Mouse (Mus musculus): Measurements from ENCODE around the gene Itgal. TPM values are rescaled to one million over a fixed set of nuclear protein-coding genes. Genes with fewer than 3 reads are reported as not detected.

The Itgal gene
- polyA plus RNA-seq, 1 experiment from 2014 or later: 1.6 TPM

GRCm38 (mm10) chr7:127270666-127271065 is 25.4 kb upstream of the Itgal start:
- no peaks in the 10 kb centered on the region for H3K27me3 ChIP-seq (ENCODE audit: insufficient read depth, low read length)
- 0 out of 2 replicates have a peak, but pooled peaks cover 3% of the 10 kb centered on the region for H3K4me1 ChIP-seq (ENCODE audit: insufficient read depth)
- H3K4me3 ChIP-seq (ENCODE audit: low read depth, low read length): no peak overlapping the region
- no peak overlapping the region for H3K4me2 ChIP-seq
- ATAC-seq (ENCODE audit: insufficient read depth) (no peak), DNase-seq (no peak)
- 0 out of 2 replicates have a peak, but pooled peaks cover 4% of the 10 kb centered on the region for H3K9me3 ChIP-seq (ENCODE audit: low read depth, low read length)
- no peak overlapping the region for H3K27ac ChIP-seq (ENCODE audit: low read depth)
- H3K9ac ChIP-seq: no peak overlapping the region
- TF ChIP-seq CTCF (IDR thresholded peaks at IDR 0.05; ENCODE audit: low read depth): no peak
- peaks cover 23% of the 10 kb centered on the region; the same call in 1 of the 2 replicates for H3K36me3 ChIP-seq (ENCODE audit: insufficient read depth)
- 89% methylated on average over 5 of the region's 5 CpGs for WGBS

DNA sequence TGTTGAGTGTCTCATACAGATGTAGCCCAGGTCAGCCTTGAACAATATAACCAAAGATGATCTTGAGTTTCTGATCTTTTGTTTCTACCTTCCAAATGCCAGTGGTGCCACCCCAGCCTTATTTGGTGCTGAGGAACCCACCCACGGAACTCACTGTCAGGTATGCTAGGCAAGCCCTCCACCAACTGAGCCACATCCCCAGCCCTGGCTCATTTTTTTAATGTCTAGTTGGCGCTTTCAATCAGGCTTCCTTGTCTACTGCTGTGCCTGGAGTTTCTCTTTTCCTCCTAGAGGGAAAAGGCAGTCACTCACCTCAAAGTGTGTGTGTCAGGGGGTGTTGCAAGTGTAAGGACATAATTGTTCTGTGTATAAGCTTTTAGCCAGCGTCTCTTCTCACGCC is 25.0 kb upstream of the Itgal start:
- Histone ChIP-seq H3K4me3 (ENCODE audit: low read depth, low read length) (no peak overlapping the region), H3K27ac (ENCODE audit: low read depth) (no peak overlapping the region), H3K4me1 (ENCODE audit: insufficient read depth) (0 out of 2 replicates have a peak, but pooled peaks cover 3% of the 10 kb centered on the region), H3K4me2 (no peak overlapping the region), H3K36me3 (ENCODE audit: insufficient read depth) (peaks cover 23% of the 10 kb centered on the region; the same call in 1 of the 2 replicates), H3K27me3 (ENCODE audit: insufficient read depth, low read length) (no peaks in the 10 kb centered on the region), H3K9me3 (ENCODE audit: low read depth, low read length) (0 out of 2 replicates have a peak, but pooled peaks cover 4% of the 10 kb centered on the region), H3K9ac (no peak overlapping the region)
- DNase-seq (no peak), ATAC-seq (ENCODE audit: insufficient read depth) (no peak)
- TF ChIP-seq CTCF (IDR thresholded peaks at IDR 0.05; ENCODE audit: low read depth): no peak
- WGBS: 95% methylated on average over 4 of the region's 4 CpGs

DNA sequence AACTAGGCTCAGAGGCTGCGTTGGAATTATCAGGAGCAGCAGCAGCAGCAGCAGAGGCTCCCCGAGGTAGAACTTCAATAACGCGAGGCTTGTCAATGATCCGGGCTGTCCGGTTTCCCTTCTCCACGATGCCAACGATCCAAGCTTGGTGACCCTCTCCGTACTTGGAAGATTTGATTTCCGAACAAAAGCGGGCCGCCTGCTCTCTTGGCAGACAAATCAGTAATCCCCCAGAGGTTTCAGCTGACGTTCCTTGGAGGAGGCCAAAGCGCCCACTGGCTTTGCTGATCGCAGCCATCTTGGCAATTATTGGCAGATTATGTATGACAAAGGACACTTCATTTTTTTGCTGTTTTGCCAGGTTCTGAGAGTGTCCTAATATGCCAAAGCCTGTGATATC is 23.5 kb upstream of the Itgal start:
- Histone ChIP-seq H3K4me1 (ENCODE audit: insufficient read depth) (0 out of 2 replicates have a peak, but pooled peaks cover 3% of the 10 kb centered on the region), H3K4me3 (ENCODE audit: low read depth, low read length) (peak overlapping the region; percentile 90), H3K27ac (ENCODE audit: low read depth) (no peak overlapping the region), H3K4me2 (peak overlapping the region; percentile 92), H3K27me3 (ENCODE audit: insufficient read depth, low read length) (no peaks in the 10 kb centered on the region), H3K9ac (no peak overlapping the region), H3K9me3 (ENCODE audit: low read depth, low read length) (0 out of 2 replicates have a peak, but pooled peaks cover 4% of the 10 kb centered on the region), H3K36me3 (ENCODE audit: insufficient read depth) (peaks cover 23% of the 10 kb centered on the region; the same call in 1 of the 2 replicates)
- TF ChIP-seq CTCF (IDR thresholded peaks at IDR 0.05; ENCODE audit: low read depth): no peak
- ATAC-seq (ENCODE audit: insufficient read depth): no peak
- 95% methylated on average over 15 of the region's 15 CpGs for WGBS
- DNase-seq: no peak

- peak overlapping the region; percentile 90 for H3K4me3 ChIP-seq (ENCODE audit: low read depth, low read length)
- DNase-seq: peak; percentile 54
- 10% methylated on average over 49 of the region's 50 CpGs for WGBS
Measured at GRCm38 (mm10) chr7:127273118-127273923, 22.7 kb upstream of the Itgal start.

DNA sequence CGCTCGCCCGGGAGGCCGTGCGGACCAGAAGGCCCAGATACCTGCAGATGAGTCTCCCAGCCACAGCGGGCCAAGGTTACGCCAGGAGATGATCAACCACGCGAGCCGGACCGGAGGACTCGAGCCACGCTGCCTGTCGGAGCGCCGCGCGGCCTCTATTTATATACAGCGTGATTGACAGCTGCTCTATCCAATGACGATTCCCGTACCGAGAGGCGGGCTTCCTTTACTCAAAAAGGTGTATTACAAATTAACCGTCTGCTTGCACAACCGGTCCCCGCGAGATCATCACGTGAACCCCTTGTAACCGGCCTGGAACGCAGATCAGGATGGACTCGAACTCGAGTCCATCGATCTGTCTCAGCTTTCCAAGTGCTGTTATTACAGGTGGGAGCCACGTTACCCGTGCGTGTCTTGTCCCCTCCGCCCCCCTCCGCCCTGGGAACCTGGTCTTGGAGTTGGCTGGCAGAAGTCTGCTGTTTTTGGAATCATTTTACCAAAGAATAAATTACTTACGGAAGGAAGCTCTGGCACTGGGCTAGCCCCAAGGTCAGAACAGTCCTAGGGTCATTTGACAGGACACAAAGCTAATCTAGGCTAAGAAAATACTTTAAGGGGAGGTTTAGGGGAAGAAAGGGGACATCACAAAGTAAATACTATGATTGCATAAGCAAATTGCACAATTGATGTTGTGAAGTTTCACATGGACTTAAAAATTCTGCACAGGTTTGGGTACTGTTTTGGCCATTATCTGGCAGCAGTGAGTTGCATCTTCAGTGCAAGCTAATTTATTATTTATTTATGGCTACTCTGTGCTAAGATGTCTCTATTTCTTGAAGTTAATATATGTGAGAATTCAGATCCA is 21.9 kb upstream of the Itgal start, which contains the start of gene Sephs2:
Gene Sephs2, minus strand, starts transcription at position 131 of the 865 bp plus-strand sequence.
- Histone ChIP-seq H3K4me1 (ENCODE audit: insufficient read depth) (0 out of 2 replicates have a peak, but pooled peaks cover 3% of the 10 kb centered on the region), H3K4me2 (peak within 1 kb of the TSS; percentile 92), H3K27ac (ENCODE audit: low read depth) (peak within 1 kb of the TSS; percentile 88), H3K4me3 (ENCODE audit: low read depth, low read length) (peak within 1 kb of the TSS; percentile 90), H3K27me3 (ENCODE audit: insufficient read depth, low read length) (no peaks in the 10 kb centered on the region), H3K36me3 (ENCODE audit: insufficient read depth) (peaks cover 21% of the 10 kb centered on the region; the same call in 1 of the 2 replicates), H3K9me3 (ENCODE audit: low read depth, low read length) (no peaks in the 10 kb centered on the region), H3K9ac (peak within 1 kb of the TSS; percentile 93)
- WGBS: 2% methylated on average over 39 of the region's 39 CpGs
- peak; percentile 99 for DNase-seq
- TF ChIP-seq CTCF (IDR thresholded peaks at IDR 0.05; ENCODE audit: low read depth): no peak
- peak; percentile 92 for ATAC-seq (ENCODE audit: insufficient read depth)

More at GRCm38 (mm10) chr7:127273118-127273923, 22.7 kb upstream of the Itgal start:
- Histone ChIP-seq H3K27ac (ENCODE audit: low read depth) (peak overlapping the region; percentile 88), H3K9ac (peak overlapping the region; percentile 93), H3K4me1 (ENCODE audit: insufficient read depth) (0 out of 2 replicates have a peak, but pooled peaks cover 3% of the 10 kb centered on the region), H3K27me3 (ENCODE audit: insufficient read depth, low read length) (no peaks in the 10 kb centered on the region), H3K36me3 (ENCODE audit: insufficient read depth) (peaks cover 23% of the 10 kb centered on the region; the same call in 1 of the 2 replicates), H3K4me2 (peak overlapping the region; percentile 92), H3K9me3 (ENCODE audit: low read depth, low read length) (0 out of 2 replicates have a peak, but pooled peaks cover 3% of the 10 kb centered on the region)
- peak; percentile 27; the same call in 1 of the 2 replicates for TF ChIP-seq CTCF (IDR thresholded peaks at IDR 0.05; ENCODE audit: low read depth)
- ATAC-seq (ENCODE audit: insufficient read depth): peak; percentile 80

- H3K4me2 ChIP-seq: no peak overlapping the region
- 38% methylated on average over 5 of the region's 5 CpGs for WGBS
- H3K9ac ChIP-seq: no peak overlapping the region
- DNase-seq (no peak), ATAC-seq (ENCODE audit: insufficient read depth) (no peak)
- H3K36me3 ChIP-seq (ENCODE audit: insufficient read depth): 0 out of 2 replicates have a peak, but pooled peaks cover 4% of the 10 kb centered on the region
- H3K4me1 ChIP-seq (ENCODE audit: insufficient read depth): 0 out of 2 replicates have a peak, but pooled peaks cover 3% of the 10 kb centered on the region
- no peaks in the 10 kb centered on the region for H3K27me3 ChIP-seq (ENCODE audit: insufficient read depth, low read length)
- H3K4me3 ChIP-seq (ENCODE audit: low read depth, low read length): no peak overlapping the region
- H3K27ac ChIP-seq (ENCODE audit: low read depth): no peak overlapping the region
- H3K9me3 ChIP-seq (ENCODE audit: low read depth, low read length): no peaks in the 10 kb centered on the region
- no peak for TF ChIP-seq CTCF (IDR thresholded peaks at IDR 0.05; ENCODE audit: low read depth)
Measured at GRCm38 (mm10) chr7:127276519-127276961, 19.5 kb upstream of the Itgal start.
